Mouse (Mus musculus) liver, embryonic 14.5 days (tissue): ENCODE results near the gene Mlip.

Experiments used
- CTCF ChIP-seq: IDR thresholded peaks from 2 replicates; pipeline ENCODE4 v1.5.1; 2016; ENCODE audit warnings: antibody characterized with exemption, low read depth, control low read depth
- EP300 ChIP-seq: IDR thresholded peaks from 2 replicates; pipeline ENCODE4 v1.6.1; 2016; ENCODE audit warnings: antibody characterized with exemption, low read depth

GRCm38 (mm10) chr9:77277270-77277669 lies 75.5 kb downstream of the Mlip start:
- TF ChIP-seq CTCF = no peak
- no peak for TF ChIP-seq EP300
